Mouse (Mus musculus) lung, embryonic 15.5 days (tissue): ENCODE data around the gene Cdh12. TPM values are rescaled to one million over a fixed set of nuclear protein-coding genes. Genes with fewer than 3 reads are reported as not detected.
A peak's percentile ranks its signal among the peaks of the same experiment; 100 is the strongest.

Source experiments
- ATAC-seq: fragments of 200-750 bp; cut with Nextera tagmentation; 2 replicates; pipeline ENCODE4 v1.8.0; 2017; ENCODE audit warnings: moderate number of reproducible peaks, borderline replicate concordance; ENCODE audit not compliant: low FRiP score, low TSS enrichment; ENCODE audit errors: extremely low read depth
- H3K27ac ChIP-seq: fragments of 300-500 bp; sonication (generic); 2 replicates; pipeline ENCODE4 v1.5.1; 2015; ENCODE audit warnings: moderate library complexity, mild to moderate bottlenecking, inconsistent platforms
- H3K27me3 ChIP-seq: fragments of 300-500 bp; sonication (generic); 2 replicates; pipeline ENCODE4 v1.6.1; 2015; ENCODE audit warnings: inconsistent platforms
- H3K36me3 ChIP-seq: fragments of 300-500 bp; sonication (generic); 2 replicates; pipeline ENCODE4 v1.6.1; 2015; ENCODE audit warnings: inconsistent platforms
- H3K4me1 ChIP-seq: fragments of 300-500 bp; sonication (generic); 2 replicates; pipeline ENCODE4 v1.6.1; 2015; ENCODE audit warnings: inconsistent platforms
- H3K4me2 ChIP-seq: fragments of 300-500 bp; sonication (generic); 2 replicates; pipeline ENCODE4 v1.6.1; 2015; ENCODE audit warnings: inconsistent platforms, mild to moderate bottlenecking, moderate library complexity
- H3K4me3 ChIP-seq: fragments of 300-500 bp; sonication (generic); 2 replicates; pipeline ENCODE4 v1.5.1; 2015; ENCODE audit warnings: mild to moderate bottlenecking, inconsistent platforms
- H3K9ac ChIP-seq: fragments of 300-500 bp; sonication (generic); 2 replicates; pipeline ENCODE4 v1.6.1; 2015; ENCODE audit warnings: inconsistent platforms
- H3K9me3 ChIP-seq: fragments of 300-500 bp; sonication (generic); 2 replicates; pipeline ENCODE4 v1.6.1; 2016; ENCODE audit warnings: inconsistent platforms
- WGBS: fragments of 180-500 bp; shearing (Covaris S2); methylation state at CpG from one replicate; pipeline ENCODE4 v1.1.7; 2015; 5-methylcytosine and 5-hydroxymethylcytosine counted together
- polyA plus RNA-seq: library from polyadenylated mRNA; unstranded; fragments of >200 nt; fragmentation: Nextera tagmentation; extraction: Ambion mirVana; gene quantifications from 2 replicates; pipeline ENCODE4 v1.2.1, GENCODE M21; 2015

Cdh12 gene
- polyA plus RNA-seq, 1 experiment from 2014 or later, result 0.09 TPM

- H3K4me2 ChIP-seq, result no peak overlapping the region
Measured at GRCm38 (mm10) chr15:20944000-20944399, 494.9 kb downstream of the Cdh12 start.

GRCm38 (mm10) chr15:20967463-20967862, 518.4 kb downstream of the Cdh12 start:
- Histone ChIP-seq H3K4me3 (no peak overlapping the region), H3K4me2 (no peak overlapping the region), H3K9me3 (no peaks in the 10 kb centered on the region), H3K9ac (no peak overlapping the region), H3K4me1 (no peaks in the 10 kb centered on the region), H3K27me3 (no peaks in the 10 kb centered on the region), H3K36me3 (no peaks in the 10 kb centered on the region), H3K27ac (no peak overlapping the region)
- ATAC-seq, result no peak
- WGBS, result 42% methylated on average over 2 of the region's 2 CpGs

More at GRCm38 (mm10) chr15:20944000-20944399, 494.9 kb downstream of the Cdh12 start:
- Histone ChIP-seq H3K9me3 (no peaks in the 10 kb centered on the region), H3K27me3 (no peaks in the 10 kb centered on the region), H3K9ac (no peak overlapping the region), H3K36me3 (no peaks in the 10 kb centered on the region), H3K4me1 (no peaks in the 10 kb centered on the region), H3K4me3 (no peak overlapping the region), H3K27ac (no peak overlapping the region)
- ATAC-seq, result no peak

- ATAC-seq, result no peak
- Histone ChIP-seq H3K4me1 (no peaks in the 10 kb centered on the region), H3K4me2 (no peak overlapping the region), H3K36me3 (no peaks in the 10 kb centered on the region), H3K9me3 (no peaks in the 10 kb centered on the region), H3K4me3 (no peak overlapping the region), H3K27ac (no peak overlapping the region), H3K9ac (no peak overlapping the region), H3K27me3 (no peaks in the 10 kb centered on the region)
- 82% methylated on average over 2 of the region's 2 CpGs for WGBS
Measured at GRCm38 (mm10) chr15:20971041-20971440, 522.0 kb downstream of the Cdh12 start.

GRCm38 (mm10) chr15:21000541-21000940, 551.5 kb downstream of the Cdh12 start:
- no peaks in the 10 kb centered on the region for H3K9me3 ChIP-seq
- H3K4me3 ChIP-seq, result no peak overlapping the region
- H3K27me3 ChIP-seq, result no peaks in the 10 kb centered on the region
- WGBS, result 74% methylated on average over 4 of the region's 4 CpGs
- no peak for ATAC-seq
- no peak overlapping the region for H3K27ac ChIP-seq
- H3K36me3 ChIP-seq, result no peaks in the 10 kb centered on the region
- H3K9ac ChIP-seq, result no peak overlapping the region
- no peaks in the 10 kb centered on the region for H3K4me1 ChIP-seq
- no peak overlapping the region for H3K4me2 ChIP-seq

- no peak for ATAC-seq
- H3K4me1 ChIP-seq, result no peaks in the 10 kb centered on the region
- H3K9ac ChIP-seq, result no peak overlapping the region
- H3K27ac ChIP-seq, result no peak overlapping the region
- no peak overlapping the region for H3K4me2 ChIP-seq
- WGBS, result 77% methylated on average over 2 of the region's 2 CpGs
- H3K27me3 ChIP-seq, result no peaks in the 10 kb centered on the region
- H3K36me3 ChIP-seq, result no peaks in the 10 kb centered on the region
- no peak overlapping the region for H3K4me3 ChIP-seq
- no peaks in the 10 kb centered on the region for H3K9me3 ChIP-seq
Measured at GRCm38 (mm10) chr15:21007931-21008330, 558.9 kb downstream of the Cdh12 start.

GRCm38 (mm10) chr15:21008487-21008886, 559.4 kb downstream of the Cdh12 start:
- no peak for ATAC-seq
- H3K27me3 ChIP-seq, result no peaks in the 10 kb centered on the region
- no peak overlapping the region for H3K4me3 ChIP-seq
- H3K4me2 ChIP-seq, result no peak overlapping the region
- H3K27ac ChIP-seq, result no peak overlapping the region
- 24% methylated on average over 1 of the region's 1 CpGs for WGBS
- H3K4me1 ChIP-seq, result no peaks in the 10 kb centered on the region
- H3K9ac ChIP-seq, result no peak overlapping the region
- no peaks in the 10 kb centered on the region for H3K36me3 ChIP-seq
- H3K9me3 ChIP-seq, result no peaks in the 10 kb centered on the region

- H3K4me1 ChIP-seq, result no peaks in the 10 kb centered on the region
- H3K27ac ChIP-seq, result no peak overlapping the region
- H3K4me3 ChIP-seq, result no peak overlapping the region
- H3K27me3 ChIP-seq, result no peaks in the 10 kb centered on the region
- no peak overlapping the region for H3K4me2 ChIP-seq
- H3K36me3 ChIP-seq, result no peaks in the 10 kb centered on the region
- ATAC-seq, result no peak
- WGBS, result 76% methylated on average over 3 of the region's 3 CpGs
- H3K9ac ChIP-seq, result no peak overlapping the region
- no peaks in the 10 kb centered on the region for H3K9me3 ChIP-seq
Measured at GRCm38 (mm10) chr15:21008969-21009368, 559.9 kb downstream of the Cdh12 start.

- Histone ChIP-seq H3K4me2 (no peak overlapping the region), H3K27me3 (no peaks in the 10 kb centered on the region), H3K4me3 (no peak overlapping the region), H3K9me3 (no peaks in the 10 kb centered on the region), H3K27ac (no peak overlapping the region), H3K9ac (no peak overlapping the region), H3K36me3 (no peaks in the 10 kb centered on the region), H3K4me1 (no peaks in the 10 kb centered on the region)
- 76% methylated on average over 1 of the region's 1 CpGs for WGBS
- no peak for ATAC-seq
Measured at GRCm38 (mm10) chr15:21063683-21064082, 614.6 kb downstream of the Cdh12 start.

GRCm38 (mm10) chr15:21069264-21069663, 620.2 kb downstream of the Cdh12 start:
- Histone ChIP-seq H3K36me3 (no peaks in the 10 kb centered on the region), H3K27me3 (no peaks in the 10 kb centered on the region), H3K9ac (no peak overlapping the region), H3K9me3 (no peaks in the 10 kb centered on the region), H3K4me2 (no peak overlapping the region), H3K27ac (no peak overlapping the region), H3K4me1 (no peaks in the 10 kb centered on the region), H3K4me3 (no peak overlapping the region)
- 68% methylated on average over 2 of the region's 2 CpGs for WGBS
- ATAC-seq, result no peak

GRCm38 (mm10) chr15:21092824-21093223, 643.8 kb downstream of the Cdh12 start:
- Histone ChIP-seq H3K36me3 (no peaks in the 10 kb centered on the region), H3K9ac (no peak overlapping the region), H3K4me2 (no peak overlapping the region), H3K4me3 (no peak overlapping the region), H3K27ac (no peak overlapping the region), H3K9me3 (no peaks in the 10 kb centered on the region), H3K27me3 (no peaks in the 10 kb centered on the region), H3K4me1 (no peaks in the 10 kb centered on the region)
- ATAC-seq, result no peak
- WGBS, result 67% methylated on average over 1 of the region's 1 CpGs

- H3K9me3 ChIP-seq, result no peaks in the 10 kb centered on the region
- H3K4me2 ChIP-seq, result peak overlapping the region; percentile 21
- H3K27ac ChIP-seq, result no peak overlapping the region
- 23% methylated on average over 11 of the region's 11 CpGs for WGBS
- no peak for ATAC-seq
- no peaks in the 10 kb centered on the region for H3K36me3 ChIP-seq
- no peaks in the 10 kb centered on the region for H3K4me1 ChIP-seq
- H3K27me3 ChIP-seq, result no peaks in the 10 kb centered on the region
- H3K4me3 ChIP-seq, result peak overlapping the region; percentile 6
- no peak overlapping the region for H3K9ac ChIP-seq
Measured at GRCm38 (mm10) chr15:21109009-21109841, 660.2 kb downstream of the Cdh12 start.

- H3K27ac ChIP-seq, result no peak overlapping the region
- H3K4me2 ChIP-seq, result no peak overlapping the region
- H3K27me3 ChIP-seq, result no peaks in the 10 kb centered on the region
- 67% methylated on average over 4 of the region's 4 CpGs for WGBS
- H3K36me3 ChIP-seq, result no peaks in the 10 kb centered on the region
- no peak overlapping the region for H3K9ac ChIP-seq
- H3K9me3 ChIP-seq, result no peaks in the 10 kb centered on the region
- no peak for ATAC-seq
- H3K4me3 ChIP-seq, result no peak overlapping the region
- H3K4me1 ChIP-seq, result no peaks in the 10 kb centered on the region
Measured at GRCm38 (mm10) chr15:21109889-21110500, 660.9 kb downstream of the Cdh12 start.
